Mouse (Mus musculus): ENCODE results near the gene Angptl6.
"Not testable (repeated sequence)": the region's sequence is repeated elsewhere in the genome, so short reads cannot be mapped to it uniquely, and the experiment has no call there.

The Angptl6 gene

DNA sequence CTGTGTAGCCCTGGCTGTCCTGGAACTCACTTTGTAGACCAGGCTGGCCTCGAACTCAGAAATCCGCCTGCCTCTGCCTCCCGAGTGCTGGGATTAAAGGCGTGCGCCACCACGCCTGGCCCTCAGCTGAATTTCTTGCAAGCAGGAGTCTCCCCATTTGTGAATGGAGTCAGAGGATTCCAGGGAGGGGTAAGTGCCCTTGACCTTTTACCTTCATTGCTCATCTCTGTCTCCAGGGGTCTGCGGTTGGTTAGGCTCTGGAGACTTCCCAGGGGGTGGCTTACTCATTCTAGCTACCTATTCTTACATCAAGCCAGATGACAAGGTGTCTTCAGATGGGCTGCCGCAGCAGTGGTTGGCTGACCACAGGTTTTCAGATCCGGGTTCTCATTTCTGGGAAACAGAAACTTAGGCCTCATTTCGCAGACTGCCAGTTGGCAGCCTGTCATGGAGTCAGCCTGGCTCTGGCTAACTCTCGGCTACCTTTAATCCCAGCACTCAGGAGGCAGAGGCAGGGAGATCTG lies 44.0 kb downstream of the Angptl6 start:
- not testable (repeated sequence) for DNase-seq

- DNase-seq = no peak
Measured at GRCm38 (mm10) chr9:20834881-20835280, 44.6 kb downstream of the Angptl6 start.

- peak; percentile 98 for DNase-seq
Measured at GRCm38 (mm10) chr9:20830901-20831643, 48.5 kb downstream of the Angptl6 start.

- no peak for DNase-seq
Measured at GRCm38 (mm10) chr9:20828127-20828526, 51.4 kb downstream of the Angptl6 start.

- DNase-seq = no peak
Measured at GRCm38 (mm10) chr9:20825781-20826180, 53.7 kb downstream of the Angptl6 start.
